Mouse (Mus musculus) lung, postnatal 4 days (tissue): ENCODE data around the gene Fam83f.
A peak's percentile ranks its signal among the peaks of the same experiment; 100 is the strongest.

Experiments used
- DNase-seq, 2 experiments: peaks; one replicate each; pipeline ENCODE4 v3.0.0; 2021

The Fam83f gene

DNA sequence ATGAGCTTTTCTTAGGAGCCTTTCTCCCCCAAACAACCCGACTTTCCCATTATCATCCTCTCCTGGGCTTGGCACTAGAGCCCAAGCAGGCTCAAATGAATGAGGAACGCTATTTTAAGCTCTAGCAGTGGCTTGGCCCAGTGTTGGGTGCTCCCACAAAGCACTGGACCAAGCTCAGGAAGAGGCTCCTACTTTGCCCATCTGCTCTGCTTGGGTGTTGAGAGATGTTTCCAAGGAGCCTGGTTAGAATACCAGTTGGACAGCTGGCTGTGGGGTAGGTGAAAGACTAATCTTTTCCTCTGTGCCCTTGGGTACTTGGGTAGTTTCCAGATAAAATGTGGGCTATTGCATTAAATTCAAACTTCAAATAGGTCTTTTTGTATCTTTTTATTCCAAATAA, 1.2 kb downstream of the Fam83f start:
- DNase-seq, result no peak

DNA sequence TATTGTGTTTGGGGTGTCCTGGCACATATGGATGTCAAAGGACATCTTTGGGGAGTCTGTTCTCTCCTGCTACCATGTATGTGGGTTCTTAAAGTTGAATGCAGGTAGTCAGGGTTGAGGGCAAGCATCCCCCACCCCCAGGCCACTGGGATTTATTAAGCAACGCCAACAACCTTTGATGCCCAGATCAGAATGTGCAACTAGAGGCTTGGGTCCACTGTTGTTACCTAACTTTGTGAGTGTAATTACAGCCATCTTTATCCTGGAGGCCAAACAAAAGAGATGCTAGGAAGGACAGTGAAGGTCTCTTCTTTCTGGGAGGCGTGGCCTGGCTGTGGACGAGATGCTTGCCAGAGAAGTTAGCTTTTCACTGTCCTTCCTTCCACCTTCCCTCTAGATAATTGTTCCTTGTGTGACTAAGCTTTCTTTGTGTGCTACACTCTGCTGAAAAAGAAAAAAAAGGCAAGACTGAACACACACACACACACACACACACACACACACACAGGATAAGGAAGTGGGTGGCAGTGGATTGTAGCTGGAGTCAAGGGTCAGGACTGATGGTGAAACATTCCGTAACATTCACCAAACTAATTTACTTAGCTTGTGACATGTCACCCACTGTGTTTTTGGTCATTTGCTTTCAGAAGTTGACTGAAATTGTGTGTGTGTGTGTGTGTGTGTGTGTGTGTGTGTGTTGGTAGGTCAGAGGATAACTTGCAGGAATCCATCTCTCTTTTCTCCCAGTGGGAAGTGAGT, 1.9 kb downstream of the Fam83f start:
- peak in 1 of 2 experiments; percentile 14 for DNase-seq

DNA sequence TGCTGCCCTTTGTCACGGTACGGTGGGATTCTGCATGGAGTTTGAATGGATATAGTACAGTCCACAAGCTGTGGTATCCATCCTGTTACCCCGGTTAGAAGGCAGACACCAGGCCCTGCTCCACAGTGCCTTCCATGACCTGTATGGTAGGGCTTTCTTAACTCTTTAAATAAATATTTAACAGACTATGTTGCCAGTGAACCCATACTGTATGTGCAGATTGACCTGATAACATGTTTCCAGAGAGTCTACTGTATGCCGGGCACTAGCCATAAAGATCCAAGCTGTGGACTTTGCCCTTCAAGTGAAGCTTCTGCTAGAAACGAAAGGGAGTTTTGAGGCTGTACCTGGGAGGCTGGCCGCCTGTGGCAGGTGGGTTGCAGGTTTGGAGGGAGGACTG, 3.1 kb downstream of the Fam83f start:
- no peak for DNase-seq

DNA sequence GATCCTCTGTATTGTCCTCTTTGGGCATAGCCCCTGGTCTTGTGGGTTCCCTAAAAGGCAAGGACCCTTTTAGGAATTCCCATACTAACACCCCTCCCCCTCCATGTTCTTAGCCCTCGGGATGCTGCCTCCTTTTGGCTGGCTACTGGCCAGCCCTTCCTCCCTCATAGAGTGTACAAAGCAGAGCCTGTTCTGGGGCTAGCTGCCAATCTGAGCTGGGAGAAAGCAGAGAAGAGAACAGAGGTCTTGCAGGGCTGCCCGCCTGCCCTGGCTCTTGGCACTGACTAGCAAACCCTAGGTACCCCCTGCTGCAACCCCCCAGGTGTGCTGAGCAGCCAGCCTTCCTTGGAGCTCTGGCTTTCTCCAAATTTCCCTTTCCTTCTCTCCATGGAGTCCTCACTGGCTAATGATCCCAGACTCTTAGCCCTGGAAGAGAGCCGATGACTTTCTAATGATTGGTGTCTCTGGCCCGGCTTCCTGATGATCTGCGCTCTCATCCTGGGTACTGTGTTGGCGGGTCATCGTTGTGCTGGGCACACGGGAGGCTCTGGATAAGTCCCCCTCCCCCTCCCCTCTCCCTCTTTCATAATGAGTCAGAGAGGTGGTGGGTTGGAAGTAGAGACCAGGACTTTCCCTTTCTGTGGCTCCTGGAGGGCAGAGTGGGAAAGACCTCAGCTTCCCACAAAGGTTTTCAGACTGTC, 8.0 kb downstream of the Fam83f start:
- peak; percentile 43 to 65 for DNase-seq

DNA sequence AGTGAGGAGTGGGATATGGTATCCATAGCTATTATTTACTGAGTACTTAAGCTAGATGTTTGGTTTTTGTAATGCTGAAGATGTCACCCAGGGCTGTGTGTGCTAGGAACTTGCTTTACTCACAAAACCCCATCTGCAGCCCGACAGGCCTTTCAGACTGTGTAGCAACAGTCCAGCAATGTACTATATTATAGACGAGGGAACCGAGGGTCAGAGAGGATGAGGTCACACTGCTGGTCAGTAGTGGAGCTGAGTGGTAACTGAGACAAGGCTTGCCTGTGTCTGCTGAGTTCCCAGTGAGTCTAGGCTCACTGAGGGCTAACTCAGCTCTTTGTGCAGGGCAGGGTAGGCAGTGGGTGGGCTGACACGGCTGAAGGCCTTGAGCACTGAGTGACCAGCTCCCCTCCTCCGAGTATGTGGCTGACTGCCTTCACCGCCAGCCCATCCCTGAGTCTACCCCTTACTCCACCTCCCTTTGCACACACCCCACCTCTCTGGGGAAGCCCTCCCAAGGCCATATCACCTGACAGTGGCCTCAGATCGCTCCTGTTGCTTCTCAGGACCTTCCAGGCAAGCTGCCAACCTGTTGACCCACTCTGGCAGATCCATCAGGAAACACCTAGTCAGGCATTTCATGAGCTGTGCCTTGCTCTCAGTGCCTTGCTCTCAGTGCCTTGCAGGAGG, 8.8 kb downstream of the Fam83f start:
- peak; percentile 44 to 68 for DNase-seq

DNA sequence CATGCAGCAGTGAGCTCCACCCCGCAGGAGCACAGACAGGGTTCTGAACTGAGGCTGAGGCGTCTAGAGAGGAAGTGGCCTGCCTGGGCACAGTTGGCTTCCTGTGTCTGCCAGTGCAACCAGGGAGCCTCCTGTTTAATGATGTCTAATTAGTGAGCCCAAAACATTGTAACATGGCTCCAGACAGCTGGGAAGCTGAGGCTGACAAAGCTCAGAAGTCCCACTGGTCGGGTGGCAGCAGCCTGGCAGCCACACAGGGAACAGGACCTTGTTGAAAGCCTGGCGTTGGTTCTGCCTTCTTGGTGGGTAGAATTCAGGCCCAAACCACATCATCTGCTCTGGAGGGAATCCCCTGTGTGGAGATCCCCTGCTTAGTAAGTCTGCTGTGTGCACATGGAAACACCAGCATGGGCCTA, 9.8 kb downstream of the Fam83f start:
- DNase-seq, result peak in 1 of 2 experiments; percentile 21

DNA sequence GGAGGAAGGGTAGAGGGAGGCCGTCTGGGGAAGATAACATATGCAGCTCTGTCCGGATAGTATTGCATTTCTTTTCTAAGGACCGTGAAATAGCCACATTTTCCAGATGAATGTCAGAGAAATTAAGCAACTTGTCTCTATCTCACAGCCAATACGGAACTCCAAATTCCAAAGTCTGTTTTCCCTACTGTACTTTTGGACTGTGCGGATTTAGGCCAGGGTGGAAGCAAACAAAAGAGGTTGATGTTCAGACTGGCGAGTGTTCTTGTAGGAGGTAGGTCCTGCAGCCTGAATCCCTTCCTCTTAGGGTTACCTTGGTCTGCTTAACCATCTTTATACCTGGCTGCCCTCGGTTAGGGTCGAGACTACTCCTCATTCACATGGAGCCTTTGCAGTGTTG, 10.7 kb downstream of the Fam83f start:
- no peak for DNase-seq

DNA sequence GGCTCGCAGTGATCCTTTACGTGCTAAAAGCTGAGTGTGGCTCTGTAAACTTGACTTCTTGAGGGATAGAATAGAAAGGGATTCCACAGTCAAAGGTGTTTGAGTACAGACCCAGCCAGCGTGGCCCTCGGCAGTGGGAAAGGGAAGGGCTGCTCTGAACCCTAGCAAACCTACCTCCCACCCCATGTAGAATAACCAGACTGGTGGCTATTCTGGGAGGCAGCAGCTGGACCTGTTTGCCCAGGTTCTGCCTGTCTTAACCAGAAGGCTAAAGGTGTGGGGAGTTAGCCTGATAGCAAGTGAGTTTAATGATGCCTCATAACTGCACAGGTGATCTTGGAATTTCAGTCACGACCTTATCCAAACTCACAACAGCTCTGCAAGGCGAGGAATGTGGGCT, 11.5 kb downstream of the Fam83f start:
- DNase-seq, result no peak

DNA sequence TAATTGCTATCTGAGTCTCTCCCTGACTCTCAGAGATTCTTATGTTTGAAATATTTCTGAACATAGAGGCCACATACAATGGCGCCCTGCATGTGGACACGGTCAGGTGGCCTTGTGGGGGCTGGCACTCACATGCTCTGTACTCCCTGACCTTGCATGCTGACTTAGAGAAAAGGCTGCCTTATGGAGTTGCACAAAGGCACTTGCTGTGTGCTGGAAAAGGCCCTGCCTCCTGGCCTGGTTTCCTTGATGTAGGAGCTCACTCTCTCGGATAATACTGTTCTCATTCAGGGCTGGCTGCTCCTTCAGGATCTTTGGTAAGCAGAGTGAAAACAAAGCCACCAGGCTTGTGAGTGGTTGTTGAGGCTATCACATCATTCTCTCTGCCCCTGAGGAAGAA, 12.3 kb downstream of the Fam83f start:
- DNase-seq, result no peak

DNA sequence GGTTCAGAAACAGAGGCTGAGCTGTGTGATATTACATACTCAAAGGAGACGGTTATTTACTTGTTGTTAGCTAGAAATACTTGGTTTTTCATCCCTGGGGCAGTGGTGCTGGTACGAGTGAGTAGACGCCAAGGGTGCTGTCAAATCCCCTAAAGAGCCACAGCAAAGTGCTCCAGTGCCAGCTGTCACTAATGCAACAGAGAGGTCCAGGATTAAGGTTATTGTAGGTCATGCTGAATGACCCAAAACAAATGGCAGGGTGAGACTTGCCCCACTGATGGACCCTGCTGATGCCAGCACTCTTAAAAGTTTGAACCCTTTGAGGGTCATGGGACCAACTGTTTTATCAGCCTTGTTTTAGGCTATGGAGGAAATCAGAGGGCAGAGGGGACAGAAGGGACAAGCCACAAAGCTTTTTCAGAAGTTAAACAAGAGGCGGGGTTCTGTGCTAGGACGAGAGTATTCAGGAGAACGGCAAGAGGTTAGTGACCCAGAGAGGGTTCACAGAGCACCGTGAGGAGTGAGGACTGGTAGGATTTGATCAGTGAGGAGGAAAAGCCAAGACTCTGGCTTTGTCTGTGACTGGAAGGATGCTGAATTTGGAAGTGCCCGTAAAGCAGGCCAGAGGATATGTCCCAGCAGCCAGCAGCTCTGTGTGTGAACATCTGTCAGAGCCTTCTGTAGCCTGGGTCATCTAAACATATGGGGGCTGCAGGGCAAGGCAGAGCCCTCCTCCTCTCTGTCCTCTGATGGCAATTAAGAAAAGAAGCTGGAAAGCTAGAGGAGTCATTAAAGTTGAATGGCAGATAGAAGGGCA, 13.3 kb downstream of the Fam83f start:
- DNase-seq, result no peak

DNA sequence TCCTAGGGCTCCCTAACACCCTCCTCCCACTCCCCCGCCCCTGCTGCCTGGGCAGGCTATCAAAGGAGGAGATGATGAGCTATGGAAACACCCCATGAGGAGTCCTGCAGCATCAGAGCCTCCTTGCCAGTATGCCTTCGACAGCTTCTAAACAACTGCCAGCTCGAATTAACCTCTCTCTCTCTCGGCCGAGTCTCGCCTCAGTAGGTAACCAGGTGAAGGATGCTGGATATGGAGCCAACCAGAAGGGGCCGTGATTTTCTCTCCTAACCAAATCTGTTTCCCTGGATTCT, 13.9 kb downstream of the Fam83f start:
- DNase-seq, result peak; percentile 29 to 64

DNA sequence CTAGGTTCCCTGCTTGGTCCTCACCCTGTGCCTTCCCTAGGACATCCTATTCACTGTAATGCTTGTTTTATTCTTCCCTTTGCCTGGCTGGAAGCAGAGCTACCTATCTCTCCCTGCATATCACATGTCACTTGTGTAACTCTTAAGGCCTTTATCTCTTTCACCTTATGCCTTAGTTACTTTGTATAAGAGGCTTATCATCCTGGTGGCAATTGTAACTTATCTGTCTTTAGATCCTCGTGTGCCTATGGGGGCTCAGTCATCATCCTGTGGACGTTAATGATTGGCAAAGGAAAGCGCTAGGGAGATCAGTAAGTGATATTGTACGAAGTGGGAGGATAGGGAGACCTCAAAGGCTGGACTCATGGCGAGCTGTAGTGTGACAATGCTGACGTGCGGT, 16.9 kb downstream of the Fam83f start:
- no peak for DNase-seq

DNA sequence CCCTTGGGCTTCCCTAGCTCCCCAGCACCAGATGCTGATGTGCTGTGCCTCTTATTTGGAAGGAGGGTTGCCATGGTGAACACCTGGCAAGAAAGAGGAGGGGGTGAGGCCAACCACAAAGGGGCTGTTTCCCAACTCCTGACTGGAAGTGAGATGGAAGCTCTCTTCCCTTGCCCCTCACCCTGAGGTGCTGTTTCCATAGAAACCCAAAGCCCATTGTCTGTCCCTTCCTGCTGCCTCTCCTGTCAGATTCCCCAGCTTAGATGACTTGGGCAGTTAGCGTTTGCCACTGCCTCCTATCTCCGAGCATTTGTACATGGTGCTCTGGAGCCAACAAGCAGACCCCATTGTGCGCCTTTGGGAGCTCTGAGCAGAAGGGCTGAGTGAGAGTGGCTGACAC, 21.8 kb downstream of the Fam83f start:
- DNase-seq, result no peak

DNA sequence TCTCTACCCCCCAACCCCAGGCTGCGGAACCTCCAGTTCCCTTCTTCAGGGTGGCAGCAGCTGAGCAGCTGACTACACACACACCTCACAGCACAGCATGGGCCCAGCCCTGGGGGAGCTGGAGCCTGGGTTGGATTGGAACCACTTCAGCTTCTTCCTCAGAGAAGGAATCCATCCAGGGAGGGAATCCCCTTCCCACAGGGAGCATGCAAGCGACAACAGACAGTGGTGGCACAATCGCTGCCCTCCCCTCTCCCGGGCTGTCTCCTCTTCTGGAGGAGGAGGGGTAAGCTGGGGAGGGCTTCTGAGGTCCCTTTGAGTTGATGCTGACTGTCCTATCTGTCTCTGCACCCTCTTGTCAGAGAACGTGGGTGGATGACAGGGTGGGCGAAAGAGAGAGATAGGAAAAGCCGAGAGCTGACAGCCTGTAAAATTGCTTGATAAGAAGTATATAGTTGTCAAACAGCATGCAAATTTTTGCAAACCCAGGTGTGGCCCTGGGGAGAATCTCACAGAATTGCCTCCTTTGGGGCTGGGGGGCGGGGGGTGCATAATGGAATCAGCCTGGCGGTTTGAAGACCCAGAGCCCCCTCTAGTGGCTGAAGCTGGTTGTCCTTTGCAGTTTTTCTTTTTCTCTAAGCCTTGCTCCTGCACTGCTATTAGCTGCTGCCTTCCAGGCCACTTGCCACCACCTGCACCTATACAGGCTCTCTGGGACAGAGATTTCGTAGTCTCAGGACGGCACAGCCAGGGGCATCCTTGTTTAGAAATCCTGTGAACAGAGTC, 22.7 kb downstream of the Fam83f start:
- peak; percentile 32 to 71 for DNase-seq

DNA sequence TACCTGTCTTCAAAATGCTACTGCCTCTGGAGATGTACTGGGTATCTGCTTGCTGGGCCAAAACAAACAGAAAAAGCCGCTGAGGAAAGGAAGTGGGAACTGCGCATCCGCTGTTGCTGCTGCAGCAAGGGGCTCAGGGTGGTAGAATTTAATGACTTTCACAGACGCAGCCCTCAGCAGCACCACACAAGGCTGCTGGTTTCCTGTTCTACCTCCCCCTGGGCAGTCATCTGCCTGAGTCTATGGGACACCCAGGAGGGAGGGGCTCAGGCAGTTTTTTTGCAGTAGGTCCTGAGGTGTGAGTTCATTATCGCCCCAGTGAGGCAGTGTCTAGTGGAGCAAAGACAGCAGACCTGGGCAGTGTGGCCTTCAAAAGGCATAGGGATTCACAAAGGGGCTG, 25.9 kb downstream of the Fam83f start:
- peak; percentile 8 to 29 for DNase-seq

DNA sequence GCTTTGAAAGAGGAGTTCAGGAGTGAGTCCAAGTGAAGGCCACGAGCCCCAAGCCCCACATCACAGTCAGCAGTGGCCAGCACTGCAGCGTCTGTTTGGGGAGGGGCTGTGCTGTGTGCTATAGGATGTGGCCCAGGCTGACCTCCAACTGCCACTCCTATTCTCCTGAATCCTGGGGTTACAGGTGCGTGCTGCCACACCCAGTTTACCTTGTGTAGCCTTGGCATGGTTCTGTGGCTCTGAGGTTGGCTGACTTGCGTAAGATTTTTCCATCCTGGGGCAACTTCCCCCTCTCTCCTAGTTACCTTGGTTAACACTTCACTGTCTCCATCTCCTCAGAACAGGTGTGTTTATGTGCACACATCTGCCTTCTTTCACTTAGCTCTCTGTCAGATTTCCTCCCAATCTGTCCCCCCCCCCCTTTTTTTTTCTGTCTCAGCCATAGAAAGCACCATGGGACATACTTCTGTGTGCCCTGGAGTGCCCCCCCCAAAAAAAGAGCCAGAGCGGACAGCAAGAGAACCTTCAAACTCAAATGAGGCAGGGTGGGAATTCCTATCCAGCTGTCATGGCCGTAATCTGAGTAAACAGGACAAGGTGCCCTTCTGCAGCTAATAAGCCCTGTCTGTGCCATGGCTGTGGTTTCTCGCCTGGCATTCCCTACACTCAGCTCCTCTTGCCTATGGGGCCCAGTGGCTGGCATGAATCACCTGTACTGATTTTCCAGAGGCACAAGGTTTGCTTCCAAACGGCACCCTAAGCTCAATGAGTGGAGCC, 30.0 kb downstream of the Fam83f start:
- peak; percentile 26 to 42 for DNase-seq

DNA sequence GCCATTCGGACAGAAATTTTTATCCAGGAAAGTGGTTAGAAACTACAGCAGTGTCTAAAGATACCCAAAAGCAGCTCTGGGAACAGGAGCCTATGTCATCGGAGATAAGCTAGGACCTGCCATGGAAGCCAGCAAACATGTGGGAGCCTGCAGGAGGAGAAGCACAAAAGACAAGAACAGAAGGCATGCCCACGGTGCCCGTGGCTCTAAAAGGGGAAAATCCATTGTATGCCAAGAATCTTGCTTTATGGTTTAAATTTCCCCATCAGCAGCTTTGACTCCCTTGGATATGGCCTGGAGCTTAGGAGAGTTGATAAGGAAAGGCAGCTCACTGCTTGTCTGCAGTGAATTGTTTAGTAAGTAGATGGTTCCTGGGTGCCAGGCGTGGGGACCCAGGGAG, 31.3 kb downstream of the Fam83f start:
- DNase-seq, result no peak

DNA sequence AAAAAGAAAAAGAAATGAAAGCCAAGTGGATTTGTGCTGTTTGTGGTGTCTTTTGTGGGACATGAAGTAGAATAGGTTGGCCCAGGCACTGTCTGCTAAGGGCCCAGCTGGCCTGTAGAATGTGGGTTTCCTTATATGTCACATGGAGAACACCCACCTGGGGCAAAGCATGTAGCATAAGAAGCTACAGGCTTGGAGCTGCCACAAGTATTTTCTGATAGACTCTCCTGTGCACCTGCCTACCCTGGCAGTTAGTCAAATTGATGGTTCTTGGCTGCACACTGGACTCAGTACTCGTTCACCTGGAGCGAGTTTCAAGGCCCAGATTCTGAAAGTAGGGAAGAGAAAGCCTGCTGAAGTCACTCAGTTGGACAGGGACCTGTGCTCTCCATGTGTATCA, 31.8 kb downstream of the Fam83f start:
- DNase-seq, result no peak

DNA sequence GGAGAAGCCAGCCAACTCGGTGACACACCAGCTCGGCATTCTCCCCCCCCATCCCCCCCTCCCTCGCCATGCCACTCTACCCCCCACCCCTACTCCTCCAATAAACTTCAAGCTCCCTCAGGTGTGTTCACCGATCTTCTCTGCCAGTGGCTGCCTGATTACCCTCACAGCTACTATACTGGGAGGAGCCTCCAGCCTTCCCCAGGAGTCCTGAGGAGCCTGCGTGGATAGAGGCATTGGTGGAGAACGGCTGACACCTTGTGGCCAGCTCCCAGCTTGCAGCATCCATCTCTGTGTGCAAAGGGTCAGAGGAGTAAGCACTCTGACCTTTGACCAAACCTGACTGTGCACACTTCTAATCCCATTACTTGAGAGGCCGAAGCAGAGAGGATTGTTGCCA, 32.6 kb downstream of the Fam83f start:
- DNase-seq, result peak; percentile 82 to 88

DNA sequence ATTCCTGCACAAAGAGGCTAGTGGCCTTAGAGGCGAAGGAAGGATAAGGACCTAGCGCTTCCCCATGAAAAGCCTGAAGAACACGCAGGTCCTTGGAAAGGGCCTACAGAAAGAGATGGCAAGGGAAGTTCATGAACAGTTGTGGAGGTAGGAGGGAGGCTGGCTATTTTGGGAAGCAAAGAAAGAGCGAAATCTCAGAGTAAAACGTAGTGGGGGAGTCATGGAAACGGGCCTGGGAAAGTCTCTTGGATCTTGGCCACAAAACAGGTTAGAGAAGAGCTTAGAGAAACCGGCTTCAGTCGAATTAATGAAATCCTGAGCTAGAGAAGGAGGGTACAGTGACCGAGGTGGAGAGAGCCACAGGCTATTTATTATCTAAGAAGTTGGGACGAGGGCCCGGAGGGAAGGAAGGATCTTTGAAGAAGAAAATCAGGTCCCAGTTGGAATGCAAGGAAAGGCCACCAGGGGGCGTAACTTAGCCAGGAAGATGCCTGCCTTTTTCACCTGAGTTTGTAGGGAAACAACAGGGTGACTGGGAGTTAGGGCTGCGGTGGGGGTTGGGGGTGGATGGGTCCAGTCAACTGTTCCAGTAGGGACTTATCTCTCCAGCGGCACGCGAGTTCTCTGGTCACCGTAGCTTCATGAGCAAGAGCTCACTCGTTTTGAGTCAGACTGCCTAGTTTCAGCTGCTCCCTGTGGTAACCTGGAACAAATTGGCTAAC, 34.3 kb downstream of the Fam83f start:
- DNase-seq, result peak; percentile 69 to 83

DNA sequence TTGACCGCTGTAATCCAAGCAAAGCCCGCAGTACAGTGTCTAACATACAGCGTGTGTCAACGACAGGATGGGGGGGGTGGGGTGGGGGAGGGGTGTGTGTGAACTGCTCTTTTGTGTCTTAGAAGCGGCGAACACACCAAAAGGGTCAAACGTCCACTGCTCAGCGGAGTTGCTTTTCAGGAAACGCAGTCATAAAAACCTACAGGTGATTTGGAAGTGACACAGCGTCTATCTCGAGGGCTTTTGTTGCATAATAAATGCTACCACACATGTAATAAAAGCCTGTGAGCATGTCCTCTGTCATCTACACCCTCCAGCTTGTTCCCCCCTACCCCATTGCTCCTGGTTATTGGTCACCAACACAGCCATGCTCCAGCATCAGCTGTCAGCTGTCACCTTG, 34.9 kb downstream of the Fam83f start:
- no peak for DNase-seq
